Mouse (Mus musculus) kidney, postnatal 36 days (tissue): Measurements from ENCODE around the gene Slf2.

Experiments
- DNase-seq, 2 experiments: peaks; one replicate each; pipeline ENCODE4 v3.0.0; 2021 to 2022; ENCODE audit warnings: mixed read lengths in 2 of 2

Slf2 gene

GRCm38 (mm10) chr19:44908836-44909460, 22.0 kb upstream of the Slf2 start:
- no peak for DNase-seq

- no peak for DNase-seq
Measured at GRCm38 (mm10) chr19:44914481-44915249, 16.3 kb upstream of the Slf2 start.

GRCm38 (mm10) chr19:44918171-44918570, 12.8 kb upstream of the Slf2 start:
- DNase-seq = no peak

GRCm38 (mm10) chr19:44921466-44922139, 9.3 kb upstream of the Slf2 start:
- no peak for DNase-seq

- no peak for DNase-seq
Measured at GRCm38 (mm10) chr19:44922521-44922920, 8.4 kb upstream of the Slf2 start.

GRCm38 (mm10) chr19:44924699-44925098, 6.3 kb upstream of the Slf2 start:
- DNase-seq = no peak

GRCm38 (mm10) chr19:44926781-44927180, 4.2 kb upstream of the Slf2 start:
- DNase-seq = no peak

- no peak for DNase-seq
Measured at GRCm38 (mm10) chr19:44927250-44927649, 3.7 kb upstream of the Slf2 start.

- DNase-seq = no peak
Measured at GRCm38 (mm10) chr19:44928185-44928584, 2.8 kb upstream of the Slf2 start.

GRCm38 (mm10) chr19:44929251-44929650, 1.7 kb upstream of the Slf2 start:
- DNase-seq = no peak

- DNase-seq = no peak
Measured at GRCm38 (mm10) chr19:44929663-44930062, 1.3 kb upstream of the Slf2 start.

- DNase-seq = no peak
Measured at GRCm38 (mm10) chr19:44930122-44930521, 829 bp upstream of the Slf2 start.

GRCm38 (mm10) chr19:44931454-44931759, 456 bp downstream of the Slf2 start:
- peak; percentile 89 to 95 for DNase-seq

- no peak for DNase-seq
Measured at GRCm38 (mm10) chr19:44932051-44932450, 1.1 kb downstream of the Slf2 start.

- no peak for DNase-seq
Measured at GRCm38 (mm10) chr19:44933136-44933535, 2.2 kb downstream of the Slf2 start.

- no peak for DNase-seq
Measured at GRCm38 (mm10) chr19:44959633-44960032, 28.7 kb downstream of the Slf2 start.

- no peak for DNase-seq
Measured at GRCm38 (mm10) chr19:44965978-44966377, 35.0 kb downstream of the Slf2 start.

- DNase-seq = no peak
Measured at GRCm38 (mm10) chr19:44968329-44968728, 37.4 kb downstream of the Slf2 start.

GRCm38 (mm10) chr19:44976636-44977035, 45.7 kb downstream of the Slf2 start:
- DNase-seq = no peak

- DNase-seq = no peak
Measured at GRCm38 (mm10) chr19:44977148-44977547, 46.2 kb downstream of the Slf2 start.

- DNase-seq = no peak
Measured at GRCm38 (mm10) chr19:44980787-44981186, 49.8 kb downstream of the Slf2 start.

- DNase-seq = peak in 1 of 2 experiments; percentile 31
Measured at GRCm38 (mm10) chr19:44982477-44983115, 51.6 kb downstream of the Slf2 start.

GRCm38 (mm10) chr19:44983366-44983765, 52.4 kb downstream of the Slf2 start:
- DNase-seq = peak; percentile 40 to 48

GRCm38 (mm10) chr19:44984420-44984819, 53.5 kb downstream of the Slf2 start:
- DNase-seq = no peak
